Mouse (Mus musculus) right cerebral cortex, postnatal 25 days (tissue): ENCODE measurements at regions not wholly inside any gene's neighbourhood (a gene's known extent, or its start where the extent isn't known, plus 50 kb on each side); places are given as distances from the start of the nearest gene placed in this dataset.
A peak's percentile ranks its signal among the peaks of the same experiment; 100 is the strongest.

ENCODE experiments used
- DNase-seq: peaks from one replicate; pipeline ENCODE4 v3.0.0; 2022

GRCm38 (mm10) chr13:72358243-72358904, 270.2 kb upstream of the Irx2 start:
- DNase-seq, result no peak

- no peak for DNase-seq
Observed at GRCm38 (mm10) chr13:72365534-72366271, 262.9 kb upstream of the Irx2 start.

- no peak for DNase-seq
Observed at GRCm38 (mm10) chr13:72366281-72366680, 262.3 kb upstream of the Irx2 start.

- DNase-seq, result no peak
Observed at GRCm38 (mm10) chr13:72370131-72370530, 258.5 kb upstream of the Irx2 start.

GRCm38 (mm10) chr13:72370997-72371396, 257.6 kb upstream of the Irx2 start:
- DNase-seq, result no peak

GRCm38 (mm10) chr13:72393366-72393765, 235.3 kb upstream of the Irx2 start:
- DNase-seq, result no peak

- DNase-seq, result peak; percentile 63
Observed at GRCm38 (mm10) chr13:72400677-72401076, 227.9 kb upstream of the Irx2 start.

- DNase-seq, result no peak
Observed at GRCm38 (mm10) chr13:72409238-72409965, 219.2 kb upstream of the Irx2 start.

GRCm38 (mm10) chr13:72412656-72413055, 216.0 kb upstream of the Irx2 start:
- DNase-seq, result no peak

- DNase-seq, result no peak
Observed at GRCm38 (mm10) chr13:72416981-72417380, 211.6 kb upstream of the Irx2 start.

- DNase-seq, result no peak
Observed at GRCm38 (mm10) chr13:72417816-72418215, 210.8 kb upstream of the Irx2 start.

GRCm38 (mm10) chr13:72418285-72418684, 210.3 kb upstream of the Irx2 start:
- DNase-seq, result no peak

GRCm38 (mm10) chr13:72419532-72419931, 209.1 kb upstream of the Irx2 start:
- no peak for DNase-seq

- no peak for DNase-seq
Observed at GRCm38 (mm10) chr13:72425917-72426316, 202.7 kb upstream of the Irx2 start.

- DNase-seq, result no peak
Observed at GRCm38 (mm10) chr13:72445336-72445735, 183.3 kb upstream of the Irx2 start.

GRCm38 (mm10) chr13:72448458-72449058, 180.1 kb upstream of the Irx2 start:
- DNase-seq, result no peak

- no peak for DNase-seq
Observed at GRCm38 (mm10) chr13:72495353-72495752, 133.3 kb upstream of the Irx2 start.

- no peak for DNase-seq
Observed at GRCm38 (mm10) chr13:72497036-72497435, 131.6 kb upstream of the Irx2 start.

- DNase-seq, result no peak
Observed at GRCm38 (mm10) chr13:72497521-72497920, 131.1 kb upstream of the Irx2 start.

GRCm38 (mm10) chr13:72505954-72506353, 122.7 kb upstream of the Irx2 start:
- DNase-seq, result no peak

- DNase-seq, result no peak
Observed at GRCm38 (mm10) chr13:72538633-72539032, 90.0 kb upstream of the Irx2 start.

GRCm38 (mm10) chr13:72541706-72542105, 86.9 kb upstream of the Irx2 start:
- no peak for DNase-seq

GRCm38 (mm10) chr13:72557951-72558350, 70.7 kb upstream of the Irx2 start:
- DNase-seq, result no peak
